Mouse (Mus musculus): Measurements from ENCODE around the gene Rtkn.

The Rtkn gene

DNA sequence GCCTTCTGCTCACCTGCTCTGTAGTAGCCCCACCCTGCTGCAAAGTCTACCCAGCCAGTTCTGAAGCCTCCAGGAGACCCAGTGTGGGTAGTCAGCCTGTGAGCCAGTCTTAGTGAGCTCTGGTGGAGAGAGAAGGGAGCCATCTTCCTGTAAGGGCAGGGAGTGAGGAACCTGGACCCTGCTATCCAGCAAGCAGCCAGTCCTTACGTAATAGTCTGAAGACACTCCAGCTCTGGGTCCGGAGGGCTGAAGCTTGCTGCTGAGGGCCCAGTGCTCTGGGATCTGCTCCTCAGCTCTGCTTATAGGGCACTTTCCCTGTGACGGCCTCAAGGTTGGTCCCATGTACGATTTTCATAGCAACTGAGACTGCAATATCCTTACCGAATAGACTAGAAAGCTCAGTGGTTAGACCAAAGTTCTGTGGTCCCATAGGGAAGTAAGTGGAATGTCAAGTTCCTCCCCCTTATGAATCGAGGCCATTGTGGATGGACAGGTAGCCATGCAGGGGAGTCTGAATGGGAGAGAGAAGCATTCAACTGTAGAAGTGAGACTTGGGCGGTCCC lies at the start of gene Rtkn:
Gene Rtkn, plus strand, starts transcription at position 513 of the 563 bp plus-strand sequence.
- no peak for DNase-seq

DNA sequence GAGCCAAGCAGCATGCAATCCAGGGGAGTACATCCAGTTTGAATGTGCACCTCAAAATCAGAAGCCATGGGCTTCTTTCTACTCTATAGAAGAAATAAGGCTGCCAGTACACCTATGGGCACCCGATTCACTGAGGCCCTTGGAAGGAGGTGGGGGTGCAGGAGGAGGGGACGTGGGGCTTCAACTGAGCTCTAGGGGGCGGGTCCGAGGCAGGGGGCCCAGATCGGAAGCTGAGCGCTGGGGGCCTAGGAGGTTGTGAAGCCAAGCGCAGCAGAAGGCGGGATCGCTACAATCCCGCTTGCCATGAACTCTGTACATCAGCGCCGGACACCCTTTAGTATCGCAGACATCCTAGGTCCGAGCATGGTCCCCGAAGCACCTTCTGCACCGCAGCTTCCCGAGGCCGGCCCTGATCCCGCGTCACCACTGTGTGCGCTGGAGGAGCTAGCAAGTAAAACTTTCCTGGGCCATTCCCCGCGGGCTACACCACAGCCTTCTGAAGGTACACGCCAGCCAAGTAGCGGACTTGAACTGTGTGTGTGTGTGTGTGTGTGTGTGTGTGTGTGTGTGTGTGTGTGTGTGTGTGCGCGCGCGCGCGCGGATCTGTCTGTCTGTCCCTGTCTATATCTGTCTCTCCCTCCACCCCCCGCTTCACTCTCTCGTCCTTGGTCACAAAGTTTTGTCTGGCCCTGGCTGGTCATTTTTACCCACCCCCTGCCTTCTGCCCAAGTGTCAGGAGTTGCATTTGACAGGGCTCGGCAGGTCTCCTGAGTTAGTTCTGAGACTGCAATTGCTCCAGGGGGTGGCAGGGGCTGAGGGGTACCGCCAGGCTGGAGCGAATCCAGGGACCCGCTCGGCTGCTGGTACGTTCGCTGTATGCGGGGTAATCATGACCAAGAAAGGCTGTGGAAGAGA lies 48.9 kb upstream of the Rtkn start, which contains the start of gene Lbx2:
Gene Lbx2, plus strand, starts transcription at position 247 of the 915 bp plus-strand sequence.
- peak; percentile 54 for DNase-seq

DNA sequence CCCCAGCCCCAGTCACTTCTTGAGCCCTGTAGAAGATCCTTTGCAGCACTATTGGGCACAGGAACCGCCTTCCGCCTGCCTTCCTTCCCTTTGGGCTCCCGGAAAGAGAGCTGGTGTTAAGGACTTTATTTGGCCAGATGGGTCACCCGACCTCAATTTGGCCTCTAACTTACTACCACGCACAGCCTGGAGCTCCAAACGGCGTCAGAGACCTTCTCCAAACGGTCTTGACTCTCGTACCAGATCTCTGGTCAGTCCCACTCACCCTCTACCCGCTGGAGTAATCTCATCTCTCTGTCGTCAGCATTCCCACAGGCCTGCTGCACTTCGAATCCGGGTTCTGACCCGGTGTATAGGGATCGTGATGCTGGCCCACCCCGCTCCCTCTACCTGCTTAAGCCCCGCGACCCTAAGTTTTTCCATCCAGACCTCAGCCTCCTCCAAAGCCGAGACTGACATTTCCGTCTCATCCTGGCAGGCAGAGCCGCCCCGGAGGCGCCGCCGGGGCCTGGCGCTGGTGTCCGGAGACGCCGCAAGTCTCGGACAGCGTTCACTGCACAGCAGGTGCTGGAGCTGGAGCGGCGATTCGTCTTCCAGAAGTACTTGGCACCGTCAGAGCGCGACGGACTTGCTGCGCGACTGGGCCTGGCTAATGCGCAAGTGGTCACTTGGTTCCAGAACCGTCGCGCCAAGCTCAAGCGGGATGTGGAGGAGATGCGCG lies 47.9 kb upstream of the Rtkn start:
- no peak for DNase-seq

DNA sequence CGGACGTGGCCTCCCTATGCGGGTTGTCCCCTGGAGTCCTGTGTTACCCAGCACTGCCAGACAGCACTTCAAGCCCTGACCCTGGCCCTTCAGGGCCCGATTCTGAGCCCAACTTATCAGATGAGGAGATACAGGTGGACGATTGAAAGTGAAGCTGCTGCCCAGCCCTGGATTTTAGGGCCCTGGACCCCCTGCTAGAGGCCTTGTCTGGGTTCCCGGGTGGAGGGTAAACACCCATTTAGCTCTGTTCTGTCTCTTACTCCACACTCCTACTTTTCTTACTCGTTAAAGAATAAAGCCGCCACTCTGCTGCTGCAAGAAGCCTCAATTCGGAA lies 47.4 kb upstream of the Rtkn start:
- DNase-seq, result no peak

DNA sequence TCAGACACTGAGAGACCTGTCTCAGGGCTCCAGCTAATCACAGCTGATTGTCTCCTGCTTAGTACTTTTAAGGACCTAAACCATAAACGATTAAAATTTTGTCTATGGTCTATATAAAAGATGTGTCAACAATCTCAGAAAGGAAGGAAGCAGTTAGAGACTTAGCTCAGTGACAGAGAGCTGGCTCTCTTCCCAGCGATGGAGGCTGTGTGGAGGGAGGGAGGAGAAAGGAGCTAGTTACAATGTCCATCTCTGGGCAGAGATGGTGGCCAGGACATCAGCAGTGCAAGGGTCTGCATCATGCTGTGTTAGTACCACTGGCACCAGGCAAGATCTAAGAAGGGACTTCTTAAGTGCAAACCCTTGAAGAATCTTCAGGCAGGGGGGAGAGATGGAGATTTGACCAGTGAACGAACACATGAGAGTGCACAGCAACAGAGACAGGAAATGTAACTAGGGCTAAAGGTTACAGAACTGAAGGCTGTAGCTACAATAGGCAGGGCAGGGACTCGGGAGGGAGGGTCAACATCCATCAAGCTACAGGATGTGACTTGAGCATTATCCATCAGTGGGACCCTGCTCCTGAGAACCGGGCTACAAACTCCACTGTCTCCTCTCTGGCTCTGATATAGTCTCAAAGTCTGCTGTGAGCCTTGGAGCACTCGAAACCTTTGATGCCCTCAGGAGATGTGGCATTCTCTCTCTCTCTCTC lies 42.7 kb upstream of the Rtkn start:
- no peak for DNase-seq

DNA sequence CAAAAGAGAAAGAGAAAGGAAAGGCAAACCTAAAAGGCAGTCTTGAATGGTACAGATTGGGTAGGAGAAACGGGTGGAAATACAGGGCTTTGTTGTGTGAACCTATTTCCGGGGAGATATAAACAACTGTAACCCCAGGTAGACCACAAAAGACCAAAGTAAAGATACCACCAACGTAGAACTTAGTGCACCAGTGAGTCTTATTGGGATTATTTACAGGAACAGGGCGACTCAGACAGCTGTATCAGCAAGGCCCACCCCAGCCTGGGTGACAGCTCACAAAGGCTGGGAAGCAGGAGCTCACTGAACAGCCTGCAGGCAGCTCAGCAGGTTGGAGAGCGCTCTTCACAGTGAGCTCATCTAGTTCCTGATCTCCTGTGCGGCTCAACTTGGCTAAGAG lies 39.3 kb upstream of the Rtkn start:
- DNase-seq, result peak; percentile 59

DNA sequence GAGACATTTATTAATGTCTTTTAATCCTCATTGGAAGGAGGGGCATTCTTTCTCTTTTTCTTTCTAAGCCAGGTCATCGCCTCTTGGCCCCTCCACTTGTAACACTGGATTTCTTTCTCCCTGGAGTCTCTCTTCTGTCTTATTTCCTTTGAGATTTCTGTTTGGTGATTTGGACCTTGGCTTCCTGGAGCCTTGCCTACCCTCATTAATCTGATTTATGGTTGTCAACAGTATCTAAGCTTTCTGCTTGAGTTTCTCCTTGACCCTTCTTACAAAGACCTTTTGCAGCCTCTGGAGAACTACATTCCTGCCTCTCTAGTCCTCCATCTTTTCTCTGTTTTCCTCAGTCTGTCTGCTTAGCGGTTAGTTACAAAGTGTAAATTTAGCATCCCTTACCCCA lies 36.9 kb upstream of the Rtkn start:
- DNase-seq, result no peak

DNA sequence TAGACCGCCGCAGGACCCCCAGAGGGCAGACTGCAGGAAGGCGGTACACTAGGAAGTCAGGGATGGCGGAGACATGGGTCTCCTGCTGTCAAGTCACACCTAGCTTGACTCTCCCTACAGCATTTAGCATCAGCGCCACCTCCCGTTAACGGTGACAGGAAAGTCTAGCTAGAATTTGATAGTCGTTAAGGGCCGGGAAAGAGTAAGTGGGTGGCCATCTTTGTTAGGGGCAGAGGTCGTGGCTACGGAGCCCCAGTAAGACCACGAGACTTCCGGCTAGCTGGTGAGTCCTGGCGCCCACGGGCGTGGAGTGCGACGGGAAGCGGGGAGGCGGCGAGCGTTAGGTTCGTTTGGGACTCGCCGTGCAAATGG lies 34.0 kb upstream of the Rtkn start, which contains the start of the genes Ccdc142 and Gm42688:
Gene Ccdc142, plus strand, starts transcription at position 286 of the 372 bp plus-strand sequence.
Gene Gm42688, plus strand, starts transcription at position 302 of the 372 bp plus-strand sequence.
- DNase-seq, result peak; percentile 95

DNA sequence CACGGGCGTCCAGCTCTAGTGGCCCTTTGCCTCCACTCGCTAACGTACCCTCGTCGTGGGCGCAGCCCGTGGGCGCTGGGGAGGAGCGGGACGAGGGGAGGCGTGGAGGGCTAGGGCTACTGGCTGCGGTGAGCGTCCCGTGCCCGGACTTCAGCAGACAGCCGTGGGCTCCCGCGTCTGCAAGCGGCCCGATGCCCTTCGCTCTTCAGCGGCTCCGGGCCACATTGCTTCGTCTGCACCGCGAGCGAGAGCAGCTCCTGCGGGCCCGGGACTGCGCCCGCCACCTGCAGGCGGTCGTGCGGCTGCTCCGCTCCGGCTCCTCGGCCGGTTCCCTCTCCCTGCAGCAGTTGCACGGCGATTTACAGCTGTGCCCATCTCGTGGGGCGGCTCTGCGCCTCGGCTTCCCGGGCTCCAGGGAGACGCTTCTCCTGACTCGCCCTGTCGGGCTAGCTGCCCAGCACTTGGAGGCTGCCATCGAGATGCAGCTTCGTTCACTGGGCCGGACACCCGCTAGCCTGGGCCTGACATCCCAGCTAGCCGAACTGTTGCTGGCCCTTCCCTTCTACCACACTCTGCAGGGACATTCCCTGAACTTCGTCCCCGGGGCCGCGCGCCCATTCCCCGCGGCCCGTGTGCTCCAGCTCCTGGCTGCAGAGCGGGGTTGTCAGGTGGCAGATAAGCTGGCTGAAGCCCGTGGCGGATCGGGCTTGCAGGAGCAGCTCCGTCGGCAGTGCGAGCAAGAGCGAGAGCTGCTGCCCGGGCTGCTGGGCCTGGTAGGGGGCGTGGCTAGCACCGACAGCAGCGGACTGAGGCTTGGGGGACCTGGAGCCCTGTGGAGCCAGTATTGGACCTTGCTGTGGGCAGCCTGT lies 33.3 kb upstream of the Rtkn start:
- peak; percentile 86 for DNase-seq

DNA sequence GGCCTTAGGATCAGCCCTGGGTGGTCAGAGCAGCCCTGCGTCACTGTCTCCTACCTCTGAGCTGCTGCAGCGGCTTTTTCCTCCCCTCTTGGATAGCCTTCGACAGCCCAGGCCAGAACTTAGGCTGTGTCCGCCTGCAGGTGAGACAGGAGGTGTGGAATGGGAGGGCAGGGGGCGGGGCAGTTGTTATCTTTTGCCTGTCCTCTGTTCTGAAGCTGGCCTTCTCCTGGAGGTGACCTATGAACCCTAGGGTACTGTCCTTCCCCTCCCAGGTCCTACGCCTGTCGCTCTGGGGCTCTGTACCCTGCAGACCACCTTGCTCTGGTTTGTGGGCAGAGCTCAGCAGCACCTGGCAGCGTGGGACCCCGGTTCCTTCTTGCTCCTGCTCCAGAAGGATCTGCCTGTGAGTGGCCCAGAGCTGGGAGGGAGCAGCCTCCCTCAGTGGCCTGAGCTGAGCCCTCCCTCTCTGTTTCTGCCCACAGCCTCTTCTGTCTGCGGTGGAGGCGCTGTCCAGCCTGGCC lies 32.1 kb upstream of the Rtkn start:
- DNase-seq, result no peak

DNA sequence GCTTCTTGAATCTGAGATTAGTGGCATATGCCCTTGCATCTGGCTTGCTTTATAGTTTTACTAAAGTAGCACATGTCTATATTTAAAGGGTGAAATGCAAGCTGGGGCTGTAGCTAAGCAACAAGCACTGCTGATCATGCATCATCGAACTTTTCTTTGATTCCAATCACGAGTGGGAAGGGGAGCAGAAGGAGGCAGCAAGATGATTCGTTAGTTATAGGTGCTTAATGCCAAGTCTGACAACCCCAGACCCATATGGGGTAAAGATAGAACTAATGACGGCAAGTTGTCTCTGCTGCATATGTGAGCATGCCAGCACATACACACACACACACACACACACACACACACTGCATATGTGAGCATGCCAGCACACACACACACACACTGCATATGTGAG lies 31.1 kb upstream of the Rtkn start:
- no peak for DNase-seq

DNA sequence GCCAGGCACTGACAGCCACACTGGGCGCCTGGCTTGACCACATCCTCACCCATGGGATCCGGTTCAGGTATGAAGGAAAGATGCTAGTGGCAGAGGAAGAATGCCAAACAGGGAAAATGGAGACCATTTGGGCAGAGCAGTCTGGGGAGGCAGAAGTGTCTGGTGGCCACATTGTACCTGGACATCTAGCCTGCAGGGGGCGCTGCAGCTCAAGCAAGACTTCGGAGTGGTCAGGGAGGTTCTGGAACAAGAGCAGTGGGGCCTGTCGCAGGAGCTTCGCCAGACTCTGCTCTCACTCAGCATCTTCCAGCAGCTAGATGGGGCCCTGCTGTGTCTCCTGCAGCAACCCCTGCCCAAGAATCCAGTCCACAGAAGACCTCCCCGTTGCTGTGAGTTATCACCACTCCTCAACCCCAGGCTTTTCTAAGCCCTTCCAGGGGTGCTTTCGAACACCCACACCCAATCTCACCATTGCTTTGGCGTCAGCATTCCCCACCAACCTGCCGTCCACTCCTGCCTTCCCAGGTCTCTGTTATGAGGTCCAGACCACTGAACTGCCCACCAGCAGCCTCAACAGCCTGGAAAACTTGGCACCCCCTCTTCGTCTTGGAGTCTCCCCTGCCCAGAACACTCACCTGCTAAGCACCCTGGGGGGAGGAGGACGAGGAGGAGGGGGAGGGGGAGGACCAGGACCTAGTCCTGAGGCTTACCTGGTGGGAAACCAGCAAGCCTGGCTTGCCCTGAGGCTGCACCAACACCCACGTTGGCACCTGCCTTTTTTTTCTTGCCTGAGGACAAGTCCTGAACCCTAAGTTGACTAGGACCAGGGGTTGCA lies 27.5 kb upstream of the Rtkn start:
- DNase-seq, result peak; percentile 87

DNA sequence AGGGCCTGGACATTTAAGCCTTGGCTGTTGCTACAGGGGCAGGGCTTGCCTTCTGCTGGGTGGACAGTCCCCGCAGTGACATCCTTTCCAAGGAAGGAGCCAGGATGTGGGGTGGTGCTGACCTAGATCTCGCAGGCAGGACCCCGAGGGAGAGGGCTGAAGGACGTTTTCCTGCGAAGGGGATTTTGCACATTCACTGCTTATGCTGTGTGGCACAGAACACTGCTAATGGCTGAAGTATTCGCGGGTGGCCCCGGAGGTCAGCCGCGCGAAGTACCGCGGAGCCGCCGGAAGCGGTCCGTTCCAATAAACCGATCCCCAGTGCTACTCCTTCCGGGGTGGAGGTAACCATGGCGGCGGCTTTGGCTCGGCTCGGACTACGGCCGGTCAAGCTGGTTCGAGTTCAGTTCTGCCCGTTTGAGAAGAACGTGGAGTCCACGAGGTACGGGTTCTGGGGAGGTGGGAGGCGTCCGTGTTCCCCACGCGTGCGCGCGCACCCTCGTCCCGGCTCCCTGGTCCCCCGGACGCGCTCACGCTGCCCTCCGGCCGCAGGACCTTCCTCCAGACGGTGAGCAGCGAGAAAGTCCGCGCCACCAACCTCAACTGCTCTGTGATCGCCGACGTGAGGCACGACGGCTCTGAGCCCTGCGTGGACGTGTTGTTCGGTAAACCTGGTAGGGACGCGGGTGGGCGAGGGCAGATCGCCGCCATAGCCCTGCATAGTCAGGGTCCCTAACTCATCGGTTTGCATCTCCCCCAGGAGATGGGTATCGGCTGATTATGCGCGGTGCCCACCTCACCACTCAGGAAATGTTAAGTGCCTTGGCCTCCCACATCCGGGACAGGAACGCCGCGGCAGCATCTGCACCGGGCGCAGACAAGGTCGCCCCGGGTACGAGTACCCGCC lies 26.2 kb upstream of the Rtkn start, which contains the start of gene Mrpl53:
Gene Mrpl53, plus strand, starts transcription at position 279 of the 907 bp plus-strand sequence.
- peak; percentile 77 for DNase-seq

DNA sequence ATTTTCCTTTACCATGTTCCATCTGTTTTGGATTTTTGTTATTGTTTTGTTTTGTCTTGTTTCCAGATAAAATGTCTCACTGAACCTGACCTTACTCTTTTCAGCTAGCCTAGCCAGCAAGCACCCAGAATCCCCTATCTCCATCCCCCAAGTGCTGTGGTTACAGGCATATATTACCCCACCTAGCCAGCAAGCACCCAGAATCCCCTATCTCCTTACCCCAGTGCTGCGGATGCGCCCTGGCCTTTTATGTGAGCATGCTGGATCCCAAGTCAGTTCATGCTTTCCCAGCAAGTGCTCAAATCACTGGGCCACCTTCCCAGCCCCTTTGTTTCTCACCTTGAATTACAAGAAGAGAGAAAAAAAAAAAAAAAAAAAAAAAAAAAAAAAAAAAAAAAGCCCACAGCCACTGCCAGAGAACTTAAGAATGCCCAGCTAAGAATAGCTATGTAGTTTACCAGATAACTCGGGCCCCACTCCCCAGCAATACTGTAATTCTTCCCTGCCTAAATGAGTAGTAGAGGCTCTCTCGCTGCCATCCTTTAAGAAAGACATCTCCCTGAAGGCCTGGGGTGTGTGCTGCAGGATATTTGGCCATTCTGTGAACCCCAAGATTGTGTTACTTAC lies 23.6 kb upstream of the Rtkn start:
- DNase-seq, result no peak

DNA sequence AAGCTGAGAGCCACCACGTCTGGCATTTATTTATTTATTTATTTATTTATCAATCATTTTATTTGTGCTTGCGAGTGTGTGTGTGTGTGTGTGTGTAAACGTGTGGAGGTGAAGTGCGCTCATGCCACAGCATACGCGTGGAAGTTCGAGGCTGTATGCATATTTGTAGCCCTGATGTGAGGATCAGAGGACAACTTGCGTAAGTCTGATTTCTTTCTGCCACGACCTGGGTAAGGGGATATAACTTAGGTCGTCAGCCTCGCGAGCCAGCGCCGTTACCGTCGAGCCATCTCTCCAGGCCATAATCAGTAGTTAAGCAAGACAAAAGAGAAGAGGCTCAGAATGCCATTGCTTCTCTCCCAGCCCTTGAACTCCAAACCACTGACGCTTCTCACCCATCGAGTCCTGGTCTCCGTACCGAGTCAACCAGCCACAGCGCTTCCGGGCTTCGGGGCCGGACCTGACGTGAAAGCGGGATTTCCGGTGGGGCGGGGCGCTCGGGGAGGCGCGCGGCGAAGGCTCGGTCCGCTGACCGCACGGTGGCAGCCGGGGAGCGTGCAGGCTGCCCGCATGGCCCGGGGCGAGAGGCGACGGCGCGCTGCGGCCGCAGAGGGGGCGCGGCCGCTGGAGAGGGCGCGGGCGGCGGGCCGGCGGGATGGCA lies 20.1 kb upstream of the Rtkn start, which contains the start of gene Mogs:
Gene Mogs, plus strand, starts transcription at position 486 of the 661 bp plus-strand sequence.
- peak; percentile 95 for DNase-seq

DNA sequence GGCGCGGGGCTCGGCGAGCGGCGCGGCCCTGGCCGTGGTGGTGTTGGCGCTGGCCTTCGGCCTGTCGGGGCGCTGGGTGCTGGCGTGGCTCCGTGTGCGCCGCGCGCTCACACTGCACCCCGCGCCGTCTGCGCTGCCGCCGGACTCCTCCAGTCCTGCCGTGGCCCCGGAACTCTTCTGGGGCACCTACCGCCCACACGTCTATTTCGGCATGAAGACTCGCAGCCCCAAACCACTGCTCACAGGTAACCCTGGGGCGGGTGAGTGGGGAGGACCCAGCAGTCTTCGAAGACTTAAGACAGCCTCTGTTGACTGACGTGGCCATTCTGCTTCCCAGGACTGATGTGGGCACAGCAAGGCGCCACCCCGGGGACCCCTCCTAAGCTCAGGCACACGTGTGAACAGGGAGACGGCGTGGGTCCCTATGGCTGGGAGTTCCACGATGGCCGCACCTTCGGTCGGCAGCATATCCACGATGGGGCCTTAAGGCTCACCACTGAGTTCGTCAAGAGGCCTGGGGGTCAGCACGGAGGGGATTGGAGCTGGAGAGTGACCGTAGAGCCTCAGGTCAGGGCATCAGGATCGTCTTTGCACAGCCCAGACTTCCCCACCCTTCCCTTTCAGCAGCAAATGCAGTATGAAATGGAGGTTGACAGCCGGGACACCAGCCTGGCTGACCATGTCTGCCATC lies 19.4 kb upstream of the Rtkn start:
- peak; percentile 52 for DNase-seq

DNA sequence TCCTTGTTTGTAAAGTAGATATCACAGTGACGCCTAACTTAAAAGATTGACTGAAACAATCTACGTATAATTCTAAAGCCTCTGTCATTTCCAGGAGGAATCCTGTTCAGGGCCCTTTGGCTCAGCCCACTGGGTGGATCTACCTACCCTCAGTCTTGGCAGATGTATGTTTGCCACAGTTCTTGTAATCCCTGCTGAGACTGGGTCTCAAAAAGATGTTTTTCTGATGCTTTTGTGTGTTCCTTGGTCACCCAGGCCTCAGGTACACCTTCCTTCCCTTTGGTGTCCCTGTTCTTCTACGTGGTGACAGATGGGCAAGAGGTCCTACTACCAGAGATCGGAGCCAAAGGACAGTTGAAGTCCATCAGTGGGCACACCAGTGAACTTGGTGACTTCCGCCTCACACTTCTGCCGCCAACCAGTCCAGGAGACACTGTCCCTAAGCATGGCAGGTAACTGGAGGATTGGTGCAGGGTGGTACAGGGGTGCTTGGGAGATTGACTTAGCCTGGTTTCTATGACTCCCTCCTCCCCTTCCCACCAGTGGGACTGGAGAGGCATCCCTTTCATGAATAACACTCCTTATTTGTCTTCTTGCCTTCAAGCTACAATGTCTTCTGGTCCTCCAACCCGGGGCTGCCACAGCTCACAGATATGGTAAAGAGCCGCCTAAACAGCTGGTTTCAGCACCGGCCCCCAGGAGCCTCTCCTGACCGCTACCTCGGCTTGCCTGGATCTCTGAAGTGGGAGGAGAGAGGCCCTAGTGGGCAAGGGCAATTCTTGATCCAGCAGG lies 18.7 kb upstream of the Rtkn start:
- no peak for DNase-seq

Measured in thymus, postnatal 14 days (tissue).